Mouse (Mus musculus) liver (tissue): ENCODE data around the gene Lrp2.
"Not testable (repeated sequence)": the region's sequence is repeated elsewhere in the genome, so short reads cannot be mapped to it uniquely, and the experiment has no call there.

Source experiments
- DNase-seq: peaks from one replicate; pipeline ENCODE4 v3.0.0-alpha.2; 2020; ENCODE audit warnings: mixed read lengths

Lrp2 gene

GRCm38 (mm10) chr2:69582861-69583260 lies 3.0 kb downstream of the Lrp2 start:
- no peak for DNase-seq

- DNase-seq, result not testable (repeated sequence)
These were observed 3.8 kb downstream of the Lrp2 start for GRCm38 (mm10) chr2:69582068-69582467.

- DNase-seq, result no peak
These were observed 5.8 kb downstream of the Lrp2 start for GRCm38 (mm10) chr2:69580091-69580490.

GRCm38 (mm10) chr2:69578206-69578605 lies 7.7 kb downstream of the Lrp2 start:
- no peak for DNase-seq

- no peak for DNase-seq
These were observed 9.3 kb downstream of the Lrp2 start for GRCm38 (mm10) chr2:69576531-69576930.

- no peak for DNase-seq
These were observed 10.9 kb downstream of the Lrp2 start for GRCm38 (mm10) chr2:69574934-69575333.

- DNase-seq, result no peak
These were observed 11.6 kb downstream of the Lrp2 start for GRCm38 (mm10) chr2:69574261-69574660.

- no peak for DNase-seq
These were observed 12.2 kb downstream of the Lrp2 start for GRCm38 (mm10) chr2:69573733-69574054.

GRCm38 (mm10) chr2:69573038-69573732 lies 12.7 kb downstream of the Lrp2 start:
- DNase-seq, result no peak

- no peak for DNase-seq
These were observed 15.3 kb downstream of the Lrp2 start for GRCm38 (mm10) chr2:69570556-69570955.

- DNase-seq, result no peak
These were observed 19.6 kb downstream of the Lrp2 start for GRCm38 (mm10) chr2:69566281-69566680.

GRCm38 (mm10) chr2:69563492-69563891 lies 22.4 kb downstream of the Lrp2 start:
- no peak for DNase-seq

- no peak for DNase-seq
These were observed 23.1 kb downstream of the Lrp2 start for GRCm38 (mm10) chr2:69562761-69563160.

GRCm38 (mm10) chr2:69560221-69560620 lies 25.6 kb downstream of the Lrp2 start:
- DNase-seq, result no peak

GRCm38 (mm10) chr2:69559380-69559779 lies 26.5 kb downstream of the Lrp2 start:
- DNase-seq, result no peak

GRCm38 (mm10) chr2:69556686-69557085 lies 29.2 kb downstream of the Lrp2 start:
- DNase-seq, result no peak

GRCm38 (mm10) chr2:69551639-69552038 lies 34.2 kb downstream of the Lrp2 start:
- no peak for DNase-seq

- DNase-seq, result no peak
These were observed 39.0 kb downstream of the Lrp2 start for GRCm38 (mm10) chr2:69546823-69547222.

GRCm38 (mm10) chr2:69536018-69536417 lies 49.8 kb downstream of the Lrp2 start:
- DNase-seq, result no peak

- DNase-seq, result no peak
These were observed 54.3 kb downstream of the Lrp2 start for GRCm38 (mm10) chr2:69531528-69532055.

GRCm38 (mm10) chr2:69530691-69531527 lies 55.0 kb downstream of the Lrp2 start:
- DNase-seq, result no peak

GRCm38 (mm10) chr2:69530126-69530525 lies 55.7 kb downstream of the Lrp2 start:
- DNase-seq, result no peak

- DNase-seq, result no peak
These were observed 65.6 kb downstream of the Lrp2 start for GRCm38 (mm10) chr2:69520273-69520672.

- no peak for DNase-seq
These were observed 67.6 kb downstream of the Lrp2 start for GRCm38 (mm10) chr2:69518307-69518706.
